8 mouse cellular contexts compared by ENCODE assay signal in the genomic region with DNA sequence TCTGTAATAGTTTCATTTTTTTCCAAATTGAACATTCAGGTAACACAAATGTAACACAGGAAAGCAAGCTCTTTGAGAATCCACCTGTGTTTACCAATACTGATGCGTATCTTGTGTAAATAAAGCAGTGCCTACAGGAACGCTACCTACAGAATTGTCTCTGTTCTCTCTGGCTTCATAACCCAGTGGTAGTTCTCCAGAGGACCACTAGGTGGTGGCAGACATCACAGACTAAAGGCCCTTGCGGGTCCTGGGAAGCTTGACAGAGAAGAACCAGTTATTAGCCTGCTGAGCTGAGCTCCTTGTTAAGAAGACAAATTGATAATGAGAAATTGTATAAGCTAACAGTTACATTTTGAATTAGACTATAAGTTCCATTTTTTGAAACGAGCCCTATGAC. TPM values are rescaled to one million over a fixed set of nuclear protein-coding genes. Genes with fewer than 3 reads are reported as not detected.
DNase-seq lines count a peak whose midpoint lies in the region; ATAC-seq and TF ChIP-seq lines count a peak whose summit lies in the region.

No protein-coding gene starts in this region.

- H3K27me3 ChIP-seq in forebrain, embryonic 16.5 days (replicated peaks; ENCODE audit: control insufficient read depth, insufficient read depth, low read length), result no peaks in the 10 kb centered on the region
- no peaks in the 10 kb centered on the region for H3K27me3 ChIP-seq in kidney, adult 2 months (replicated peaks; ENCODE audit: control insufficient read depth, insufficient read depth, low read length)
- H3K27me3 ChIP-seq in liver, adult 2 months (ENCODE audit: control insufficient read depth, insufficient read depth, low read length), result no peaks in the 10 kb centered on the region

- H3K4me1 ChIP-seq in ES-E14 (ENCODE audit: control insufficient read depth in 2 of 2, insufficient read depth in 2 of 2, low read length in 2 of 2, poor library complexity in 1 of 2), result no peaks in the 10 kb centered on the region
- no peaks in the 10 kb centered on the region for H3K4me1 ChIP-seq in forebrain, embryonic 16.5 days (replicated peaks; ENCODE audit: control insufficient read depth, insufficient read depth, low read length)
- peaks cover 22% of the 10 kb centered on the region; the same call in 1 of the 2 replicates for H3K4me1 ChIP-seq in kidney, adult 2 months (ENCODE audit: control insufficient read depth, insufficient read depth, low read length)
- H3K4me1 ChIP-seq in liver, adult 2 months (ENCODE audit: control insufficient read depth, insufficient read depth, low read length), result peaks cover 6% of the 10 kb centered on the region; the same call in 1 of the 2 replicates

- TF ChIP-seq POLR2A in kidney, adult 2 months (IDR thresholded peaks at IDR 0.05; ENCODE audit: low read depth, low read length), result no peak
- no peak for TF ChIP-seq POLR2A in liver, adult 2 months (IDR thresholded peaks at IDR 0.05; ENCODE audit: extremely low read depth, insufficient read depth, low read length)

- ATAC-seq in forebrain, embryonic 16.5 days, result peak; percentile 70

- H3K4me2 ChIP-seq in forebrain, embryonic 16.5 days (ENCODE audit: low read length), result no peak overlapping the region

- in situ Hi-C loops in ES-E14 (cut with MboI; ENCODE audit: low sequenced_read_pairs in 2 of 2, unreplicated experiment in 2 of 2), result loop anchor here (25.0 kb wide), 1 partner anchor 272 kb away; no protein-coding TSS in a partner anchor

- TF ChIP-seq CTCF in kidney, adult 2 months (conservative IDR thresholded peaks at IDR 0.05; ENCODE audit: insufficient read depth, insufficient read length, low read depth, low read length), result peak; percentile 87
- TF ChIP-seq CTCF in liver, adult 2 months (IDR thresholded peaks at IDR 0.05; ENCODE audit: low read depth, low read length), result peak; percentile 74

- 30% methylated on average over 4 of the region's 4 CpGs for WGBS in forebrain, embryonic 16.5 days
- 35% methylated on average over 4 of the region's 4 CpGs for WGBS in kidney, adult 2 months
- 17% methylated on average over 4 of the region's 4 CpGs for WGBS in liver, adult 2 months

- no peaks in the 10 kb centered on the region for H3K9me3 ChIP-seq in ES-E14 (ENCODE audit: control insufficient read depth, insufficient read depth, low read depth, low read length)
- H3K9me3 ChIP-seq in forebrain, embryonic 16.5 days (ENCODE audit: control insufficient read depth, low read length), result no peaks in the 10 kb centered on the region

- no peak overlapping the region for H3K9ac ChIP-seq in ES-E14 (ENCODE audit: insufficient read depth, low read depth, low read length, poor library complexity, severe bottlenecking)
- H3K9ac ChIP-seq in forebrain, embryonic 16.5 days (replicated peaks; ENCODE audit: low read depth, low read length), result no peak overlapping the region
- no peak overlapping the region for H3K9ac ChIP-seq in liver, adult 2 months (ENCODE audit: low read depth, low read length)

- H3K27ac ChIP-seq in ES-E14 (ENCODE audit: insufficient read depth, low read depth, low read length, poor library complexity, severe bottlenecking), result no peak overlapping the region
- H3K27ac ChIP-seq in forebrain, embryonic 16.5 days (ENCODE audit: low read length), result no peak overlapping the region
- H3K27ac ChIP-seq in kidney, adult 2 months (ENCODE audit: insufficient read depth, low read depth, low read length), result no peak overlapping the region
- no peak overlapping the region for H3K27ac ChIP-seq in liver, adult 2 months (replicated peaks; ENCODE audit: insufficient read depth, low read depth, low read length)

- DNase-seq in 3T3-L1 (ENCODE audit: low read depth, low spot score) (peak; percentile 80), ES-E14 (ENCODE audit: low read depth, low spot score) (peak; percentile 56)
- peak; percentile 80 to 82 for DNase-seq in cerebellum, adult 18-20 months
- peak; percentile 81 for DNase-seq in kidney, adult 2 months
- peak; percentile 60 for DNase-seq in liver, adult 2 months (ENCODE audit: extremely low read depth, low read depth, low spot score)
- peak; percentile 79 for DNase-seq in naive thymus-derived CD4-positive, alpha-beta T cell, adult 2 months (ENCODE audit: low read depth)
- DNase-seq in thymus, postnatal 14 days, result peak; percentile 64

- H3K79me2 ChIP-seq in liver, adult 2 months (ENCODE audit: control insufficient read depth, insufficient read depth, low read length), result no peaks in the 10 kb centered on the region

- peaks cover 20% of the 10 kb centered on the region for H3K36me3 ChIP-seq in ES-E14 (ENCODE audit: control insufficient read depth, insufficient read depth, low read length, poor library complexity, severe bottlenecking)
- peaks cover 10% of the 10 kb centered on the region; the same call in 1 of the 2 replicates for H3K36me3 ChIP-seq in forebrain, embryonic 16.5 days (ENCODE audit: control insufficient read depth, insufficient read depth)
- no peaks in the 10 kb centered on the region for H3K36me3 ChIP-seq in kidney, adult 2 months (ENCODE audit: control insufficient read depth, insufficient read depth, low read length)
- H3K36me3 ChIP-seq in liver, adult 2 months (ENCODE audit: control insufficient read depth, insufficient read depth, low read length), result peaks cover 11% of the 10 kb centered on the region

- H3K4me3 ChIP-seq in ES-E14 (ENCODE audit: insufficient read depth in 1 of 2, low read depth in 1 of 2, low read length in 2 of 2, poor library complexity in 1 of 2, severe bottlenecking in 1 of 2), result no peak overlapping the region
- H3K4me3 ChIP-seq in forebrain, embryonic 16.5 days (replicated peaks; ENCODE audit: low read length), result no peak overlapping the region
- H3K4me3 ChIP-seq in kidney, adult 2 months (ENCODE audit: insufficient read depth, low read depth, low read length), result no peak overlapping the region
- H3K4me3 ChIP-seq in liver, adult 2 months (ENCODE audit: insufficient read depth, low read depth, low read length), result no peak overlapping the region

TF ChIP-seq in ES-E14, 5 proteins besides CTCF, POLR2A, EP300 and RAD21:
- peak; percentile 71 for TF ChIP-seq ZC3H11A (IDR thresholded peaks at IDR 0.05; ENCODE audit: borderline replicate concordance, low read depth, low read length)
- no peak for TF ChIP-seq MAFK (IDR thresholded peaks at IDR 0.05; ENCODE audit: insufficient read depth, low read depth, low read length)

RNA-seq across cellular contexts. Expression of a gene that starts 30.0 kb away (rescaled TPM):
- 64.5 and 76.4 TPM in 2 replicates for total RNA-seq in ES-E14 (2012; rRNA removed)
- polyA plus RNA-seq in forebrain, embryonic 16.5 days (2015; fragmentation: Nextera tagmentation; extraction: Ambion mirVana), result 188 and 193 TPM in 2 replicates
- polyA plus RNA-seq in kidney, adult 2 months (2012; rRNA removed), result 21.8 and 30.3 TPM in 2 replicates
- 15.0 and 17.5 TPM in 2 replicates for total RNA-seq in liver, adult 2 months (2014; rRNA removed)
- polyA plus RNA-seq in liver, adult 2 months (2012; rRNA removed), result 6.9 and 8.5 TPM in 2 replicates
